Mouse (Mus musculus): ENCODE results near the gene Tulp3. TPM values are rescaled to one million over a fixed set of nuclear protein-coding genes. Genes with fewer than 3 reads are reported as not detected.
A peak's percentile ranks its signal among the peaks of the same experiment; 100 is the strongest.

Tulp3 gene
- polyA plus RNA-seq, 1 experiment from 2014 or later = 23.1 TPM

DNA sequence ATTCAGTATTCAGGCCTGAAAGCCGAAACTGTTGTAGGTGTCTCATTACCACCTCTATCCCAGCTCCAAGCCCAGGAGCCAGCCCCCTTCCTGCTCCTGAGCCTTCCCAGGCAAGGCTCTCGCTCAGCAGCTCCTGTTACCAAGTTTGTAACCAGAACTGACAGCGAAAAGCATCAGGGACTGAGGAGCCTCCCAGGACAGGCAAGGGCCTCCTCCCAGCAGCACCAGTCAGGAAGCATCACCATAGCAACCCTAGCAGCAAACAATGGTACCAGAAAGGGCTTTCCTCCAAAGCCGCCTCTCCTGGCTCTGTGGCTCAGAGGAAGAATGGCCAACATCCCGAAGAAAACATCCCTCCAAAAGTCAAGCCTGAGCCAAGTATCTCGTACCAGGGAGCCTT, 19.5 kb upstream of the Tulp3 start, which contains the start of the genes Tex52 and Gm44596:
Tex52 (plus strand) TSS at position 265 of the 400 bp plus-strand sequence.
Gm44596 (plus strand) TSS at position 312 of the 400 bp plus-strand sequence.
- Histone ChIP-seq H3K4me1 (ENCODE audit: insufficient read depth) (no peaks in the 10 kb centered on the region), H3K27me3 (ENCODE audit: insufficient read depth, low read length) (no peaks in the 10 kb centered on the region), H3K36me3 (ENCODE audit: insufficient read depth) (peaks cover 67% of the 10 kb centered on the region), H3K9ac (no peak within 1 kb of the TSS), H3K9me3 (ENCODE audit: low read depth, low read length) (no peaks in the 10 kb centered on the region), H3K4me3 (ENCODE audit: low read depth, low read length) (no peak within 1 kb of the TSS), H3K27ac (ENCODE audit: low read depth) (no peak within 1 kb of the TSS), H3K4me2 (no peak within 1 kb of the TSS)
- peak; percentile 48; the same call in 1 of the 2 replicates for ATAC-seq (ENCODE audit: insufficient read depth)
- no peak for TF ChIP-seq CTCF (IDR thresholded peaks at IDR 0.05; ENCODE audit: low read depth)
- 44% methylated on average over 5 of the region's 6 CpGs for WGBS
- peak; percentile 33 for DNase-seq

DNA sequence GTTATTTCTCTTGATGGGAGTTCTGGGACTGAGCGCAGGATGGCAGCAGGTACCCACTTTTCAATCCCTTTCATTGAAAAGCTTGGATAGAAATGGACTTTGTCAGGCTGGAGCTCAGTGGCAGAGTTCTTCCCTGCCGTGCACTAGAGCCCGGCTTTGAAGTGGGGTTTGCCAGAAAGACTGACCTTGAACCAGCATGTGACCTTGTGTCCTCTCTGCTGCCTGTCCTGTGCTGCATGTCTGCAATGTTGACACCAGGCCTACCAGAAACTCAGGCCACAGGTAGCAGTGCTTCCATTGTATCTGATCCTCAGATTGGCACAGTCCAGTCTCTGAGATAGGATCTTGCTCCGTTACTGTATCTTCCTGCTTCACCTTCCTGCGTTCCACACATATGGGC, 14.4 kb upstream of the Tulp3 start:
- H3K4me3 ChIP-seq (ENCODE audit: low read depth, low read length) = no peak overlapping the region
- no peak overlapping the region for H3K4me2 ChIP-seq
- H3K9ac ChIP-seq = no peak overlapping the region
- DNase-seq (no peak), ATAC-seq (ENCODE audit: insufficient read depth) (no peak)
- H3K27me3 ChIP-seq (ENCODE audit: insufficient read depth, low read length) = no peaks in the 10 kb centered on the region
- no peak for TF ChIP-seq CTCF (IDR thresholded peaks at IDR 0.05; ENCODE audit: low read depth)
- H3K9me3 ChIP-seq (ENCODE audit: low read depth, low read length) = no peaks in the 10 kb centered on the region
- WGBS = 93% methylated on average over 5 of the region's 5 CpGs
- peaks cover 98% of the 10 kb centered on the region for H3K36me3 ChIP-seq (ENCODE audit: insufficient read depth)
- peaks cover 2% of the 10 kb centered on the region; the same call in 1 of the 2 replicates for H3K4me1 ChIP-seq (ENCODE audit: insufficient read depth)
- no peak overlapping the region for H3K27ac ChIP-seq (ENCODE audit: low read depth)

DNA sequence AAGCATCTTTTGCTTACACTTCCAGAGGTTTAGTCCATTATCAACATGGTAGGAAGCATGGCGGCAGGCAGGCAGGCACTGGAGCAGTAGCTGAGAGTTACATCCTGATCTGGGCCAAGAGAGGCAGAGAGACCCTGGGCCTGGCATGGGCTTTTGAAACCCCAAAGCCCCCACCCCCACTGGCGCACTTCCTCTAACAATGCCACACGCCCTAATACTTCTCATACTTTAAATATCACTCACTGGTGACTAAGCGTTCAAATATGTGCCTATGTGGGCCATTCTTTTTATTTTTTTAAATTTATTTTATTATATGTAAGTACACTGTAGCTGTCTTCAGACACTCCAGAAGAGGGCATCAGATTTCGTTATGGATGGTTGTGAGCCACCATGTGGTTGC, 10.8 kb upstream of the Tulp3 start:
- Histone ChIP-seq H3K36me3 (ENCODE audit: insufficient read depth) (peaks cover 67% of the 10 kb centered on the region), H3K9me3 (ENCODE audit: low read depth, low read length) (no peaks in the 10 kb centered on the region)
- ATAC-seq (ENCODE audit: insufficient read depth) = no peak

DNA sequence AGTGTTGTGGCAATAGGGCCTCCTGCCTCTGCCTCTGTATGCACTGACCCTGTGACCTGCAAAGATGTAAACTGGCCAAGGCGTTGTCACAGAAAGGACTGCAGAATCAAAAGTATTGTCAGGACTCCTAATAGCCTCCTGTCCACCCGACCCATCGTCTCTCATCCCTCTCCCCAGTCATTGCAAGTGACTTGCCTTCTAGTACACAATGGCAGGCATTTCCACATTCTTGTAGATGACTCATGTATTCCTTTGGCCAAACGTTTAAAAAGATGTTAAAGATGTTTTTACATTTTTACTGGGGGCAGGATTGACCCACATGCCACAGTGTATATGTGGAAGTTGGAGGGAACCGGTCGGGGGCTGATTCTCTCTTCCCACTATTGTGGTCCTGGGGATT, 9.1 kb upstream of the Tulp3 start:
- TF ChIP-seq CTCF (IDR thresholded peaks at IDR 0.05; ENCODE audit: low read depth) = no peak
- H3K27me3 ChIP-seq (ENCODE audit: insufficient read depth, low read length) = no peaks in the 10 kb centered on the region
- no peak overlapping the region for H3K9ac ChIP-seq
- H3K4me3 ChIP-seq (ENCODE audit: low read depth, low read length) = 0 out of 2 replicates have a peak overlapping the region, but pooled peaks have one; percentile 9
- H3K4me1 ChIP-seq (ENCODE audit: insufficient read depth) = peaks cover 20% of the 10 kb centered on the region
- ATAC-seq (ENCODE audit: insufficient read depth) (no peak), DNase-seq (no peak)
- no peak overlapping the region for H3K27ac ChIP-seq (ENCODE audit: low read depth)
- WGBS = 59% methylated on average over 6 of the region's 6 CpGs
- no peaks in the 10 kb centered on the region for H3K9me3 ChIP-seq (ENCODE audit: low read depth, low read length)
- H3K36me3 ChIP-seq (ENCODE audit: insufficient read depth) = peaks cover 53% of the 10 kb centered on the region
- peak overlapping the region; percentile 83; the same call in 1 of the 2 replicates for H3K4me2 ChIP-seq

More for the DNA sequence above, 10.8 kb upstream of the Tulp3 start:
- DNase-seq = no peak
- H3K9ac ChIP-seq = no peak overlapping the region
- 90% methylated on average over 5 of the region's 5 CpGs for WGBS
- H3K4me2 ChIP-seq = no peak overlapping the region
- no peaks in the 10 kb centered on the region for H3K27me3 ChIP-seq (ENCODE audit: insufficient read depth, low read length)
- no peak for TF ChIP-seq CTCF (IDR thresholded peaks at IDR 0.05; ENCODE audit: low read depth)
- H3K27ac ChIP-seq (ENCODE audit: low read depth) = no peak overlapping the region
- H3K4me3 ChIP-seq (ENCODE audit: low read depth, low read length) = no peak overlapping the region
- peaks cover 16% of the 10 kb centered on the region for H3K4me1 ChIP-seq (ENCODE audit: insufficient read depth)

DNA sequence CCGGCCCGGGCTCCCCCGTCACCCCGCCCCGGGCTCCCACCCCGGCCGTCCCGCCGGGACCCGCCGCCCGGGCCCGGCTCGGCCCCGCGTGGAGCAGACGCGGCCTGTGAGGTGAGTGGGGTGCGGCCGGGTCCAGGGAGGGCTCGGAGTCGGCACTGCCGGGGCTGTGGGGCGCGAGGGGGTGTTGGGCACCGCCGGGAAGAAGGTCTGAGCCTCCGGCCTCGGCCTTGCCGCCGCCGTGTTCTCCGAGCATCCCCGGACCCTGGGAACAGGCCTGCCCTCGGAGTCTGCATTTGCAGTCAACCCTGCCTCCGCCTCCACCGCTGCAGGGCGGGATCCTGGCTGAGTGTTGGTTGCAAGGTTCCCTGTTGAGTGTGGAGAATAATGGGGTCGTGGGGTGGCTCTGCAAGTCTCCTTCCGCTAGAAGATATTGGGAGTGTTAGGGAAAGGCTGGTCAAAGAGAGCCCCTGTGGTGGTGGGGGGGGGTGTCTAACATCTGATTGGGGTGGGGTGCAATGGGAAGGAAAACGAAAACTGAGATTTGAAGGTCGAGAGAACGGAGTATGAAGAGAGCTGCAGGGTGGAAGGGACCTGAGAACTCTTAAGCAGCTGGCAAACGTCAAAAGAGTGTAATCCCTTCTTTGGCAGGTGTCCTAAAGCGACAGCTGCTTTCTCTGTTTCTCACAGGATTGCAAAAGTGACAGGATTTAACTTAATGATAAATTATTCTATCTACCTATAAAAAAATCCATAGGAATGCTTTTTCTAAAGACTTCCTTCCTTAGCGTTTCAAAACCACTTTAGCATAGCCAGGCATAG, 7.6 kb upstream of the Tulp3 start:
- H3K4me2 ChIP-seq = peak overlapping the region; percentile 83
- no peaks in the 10 kb centered on the region for H3K9me3 ChIP-seq (ENCODE audit: low read depth, low read length)
- H3K4me1 ChIP-seq (ENCODE audit: insufficient read depth) = peaks cover 20% of the 10 kb centered on the region
- peak overlapping the region; percentile 88 for H3K4me3 ChIP-seq (ENCODE audit: low read depth, low read length)
- peaks cover 48% of the 10 kb centered on the region for H3K36me3 ChIP-seq (ENCODE audit: insufficient read depth)
- peak overlapping the region; percentile 90 for H3K9ac ChIP-seq
- WGBS = under 1% methylated on average over 43 of the region's 46 CpGs
- H3K27ac ChIP-seq (ENCODE audit: low read depth) = peak overlapping the region; percentile 96
- no peaks in the 10 kb centered on the region for H3K27me3 ChIP-seq (ENCODE audit: insufficient read depth, low read length)
- peak; percentile 21 for ATAC-seq (ENCODE audit: insufficient read depth)
- peak; percentile 72 for DNase-seq
- no peak for TF ChIP-seq CTCF (IDR thresholded peaks at IDR 0.05; ENCODE audit: low read depth)

DNA sequence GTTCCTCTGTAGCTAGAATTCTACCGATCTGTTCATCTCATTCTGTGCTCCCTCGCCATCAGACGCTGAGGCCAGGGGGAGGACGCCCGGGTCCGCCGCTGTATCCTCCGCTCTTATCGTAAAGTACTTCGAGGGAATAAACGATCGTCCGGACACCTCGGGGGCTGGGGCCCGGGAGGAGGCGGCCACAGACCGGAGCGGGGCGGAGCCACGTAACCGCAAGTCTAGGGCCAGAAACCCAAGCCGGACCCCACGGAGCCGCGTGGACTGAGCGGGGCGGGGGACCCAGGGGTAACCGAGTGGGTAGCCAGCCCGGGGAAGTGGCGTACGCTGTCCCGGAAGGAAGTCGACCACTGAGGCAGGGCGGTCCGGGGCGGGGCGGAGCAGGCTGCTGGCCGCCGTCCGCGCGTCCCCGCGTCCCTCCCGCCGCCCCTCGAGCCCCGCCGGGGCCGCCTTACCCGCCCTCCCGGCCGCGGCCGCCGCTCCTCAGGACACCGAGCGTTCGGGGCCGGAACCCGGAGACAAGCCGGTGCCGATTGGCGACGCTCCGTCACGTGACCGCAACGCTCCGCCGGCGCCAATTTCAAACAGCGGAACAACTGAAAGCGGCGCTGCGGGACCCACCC, 6.8 kb upstream of the Tulp3 start, which contains the start of the genes Rhno1 and Foxm1:
Rhno1 (minus strand) TSS at position 531 of the 626 bp plus-strand sequence.
Foxm1 (plus strand) TSS at position 587 of the 626 bp plus-strand sequence.
- under 1% methylated on average over 55 of the region's 76 CpGs for WGBS

DNA sequence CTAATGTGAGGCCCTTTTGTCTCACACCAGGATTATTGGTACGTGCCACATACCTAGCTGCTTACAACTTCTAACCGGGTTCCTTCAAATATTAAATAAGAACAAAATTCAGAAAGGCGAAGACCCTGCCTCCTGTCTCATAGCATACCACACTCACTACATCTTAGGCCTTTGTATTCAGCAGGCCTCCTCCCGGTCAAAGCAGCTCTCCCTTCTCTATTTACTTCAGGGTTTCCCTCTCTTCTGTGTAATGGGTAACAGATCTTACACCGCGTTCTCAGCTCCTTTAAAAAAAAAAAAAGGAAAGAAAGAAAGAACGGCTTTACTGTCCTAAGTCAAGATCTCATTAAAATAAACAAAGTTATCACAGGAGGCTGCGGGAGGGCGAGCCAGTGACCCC, 6.2 kb upstream of the Tulp3 start:
- Histone ChIP-seq H3K9me3 (ENCODE audit: low read depth, low read length) (no peaks in the 10 kb centered on the region), H3K4me1 (ENCODE audit: insufficient read depth) (peaks cover 20% of the 10 kb centered on the region), H3K9ac (peak overlapping the region; percentile 90), H3K4me2 (peak overlapping the region; percentile 83), H3K36me3 (ENCODE audit: insufficient read depth) (peaks cover 46% of the 10 kb centered on the region), H3K27me3 (ENCODE audit: insufficient read depth, low read length) (no peaks in the 10 kb centered on the region), H3K4me3 (ENCODE audit: low read depth, low read length) (peak overlapping the region; percentile 88), H3K27ac (ENCODE audit: low read depth) (peak overlapping the region; percentile 96)
- no peak for TF ChIP-seq CTCF (IDR thresholded peaks at IDR 0.05; ENCODE audit: low read depth)
- 10% methylated on average over 9 of the region's 9 CpGs for WGBS
- ATAC-seq (ENCODE audit: insufficient read depth) (no peak), DNase-seq (peak; percentile 30)

More for the DNA sequence above, 6.8 kb upstream of the Tulp3 start, which contains the start of the genes Rhno1 and Foxm1:
- H3K27ac ChIP-seq (ENCODE audit: low read depth) = peak within 1 kb of the TSS; percentile 96
- DNase-seq (peak; percentile 94), ATAC-seq (ENCODE audit: insufficient read depth) (peak; percentile 91)
- H3K4me2 ChIP-seq = peak within 1 kb of the TSS; percentile 83
- H3K4me1 ChIP-seq (ENCODE audit: insufficient read depth) = peaks cover 20% of the 10 kb centered on the region
- H3K4me3 ChIP-seq (ENCODE audit: low read depth, low read length) = peak within 1 kb of the TSS; percentile 88
- H3K9me3 ChIP-seq (ENCODE audit: low read depth, low read length) = no peaks in the 10 kb centered on the region
- peaks cover 46% of the 10 kb centered on the region for H3K36me3 ChIP-seq (ENCODE audit: insufficient read depth)
- H3K9ac ChIP-seq = peak within 1 kb of the TSS; percentile 90
- TF ChIP-seq CTCF (IDR thresholded peaks at IDR 0.05; ENCODE audit: low read depth) = no peak
- no peaks in the 10 kb centered on the region for H3K27me3 ChIP-seq (ENCODE audit: insufficient read depth, low read length)
